Mouse (Mus musculus) right cerebral cortex, postnatal 36 days (tissue): ENCODE measurements at regions not wholly inside any gene's neighbourhood (a gene's known extent, or its start where the extent isn't known, plus 50 kb on each side); places are given as distances from the start of the nearest gene placed in this dataset.

Experiments used
- DNase-seq, 2 experiments: peaks; one replicate each; pipeline ENCODE4 v3.0.0; 2022; ENCODE audit warnings: low spot score in 2 of 2, mixed read lengths in 1 of 2

- no peak for DNase-seq
Observed at GRCm38 (mm10) chr4:58728641-58729040, 58.9 kb downstream of the Olfr267 start.

GRCm38 (mm10) chr4:58726424-58726823, 61.1 kb downstream of the Olfr267 start:
- DNase-seq, result no peak

GRCm38 (mm10) chr4:58722772-58723171, 64.7 kb downstream of the Olfr267 start:
- no peak for DNase-seq

- DNase-seq, result no peak
Observed at GRCm38 (mm10) chr4:58720682-58721081, 66.8 kb downstream of the Olfr267 start.

GRCm38 (mm10) chr4:58716426-58716825, 71.1 kb downstream of the Olfr267 start:
- DNase-seq, result no peak

DNA sequence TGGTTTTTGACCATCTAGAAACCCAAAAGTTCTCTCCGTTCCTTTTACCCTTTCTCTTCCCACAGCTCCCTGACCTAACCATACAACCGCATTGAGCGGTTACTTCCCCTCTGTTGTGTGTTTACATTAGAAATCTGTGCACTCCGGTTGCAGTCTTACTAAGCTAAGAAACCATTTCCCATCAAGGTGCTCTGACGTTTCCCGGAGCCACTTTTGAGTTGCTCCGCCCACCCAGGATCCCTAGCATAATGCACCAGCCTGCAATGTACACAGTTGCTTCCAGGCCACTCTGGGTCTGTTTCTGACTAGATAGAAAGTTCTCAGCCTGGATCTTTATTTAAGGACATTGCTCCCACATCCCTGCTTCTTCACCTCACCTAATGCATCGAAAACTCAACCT, 71.7 kb downstream of the Olfr267 start:
- DNase-seq, result no peak

GRCm38 (mm10) chr4:58714221-58714620, 73.3 kb downstream of the Olfr267 start:
- DNase-seq, result no peak

DNA sequence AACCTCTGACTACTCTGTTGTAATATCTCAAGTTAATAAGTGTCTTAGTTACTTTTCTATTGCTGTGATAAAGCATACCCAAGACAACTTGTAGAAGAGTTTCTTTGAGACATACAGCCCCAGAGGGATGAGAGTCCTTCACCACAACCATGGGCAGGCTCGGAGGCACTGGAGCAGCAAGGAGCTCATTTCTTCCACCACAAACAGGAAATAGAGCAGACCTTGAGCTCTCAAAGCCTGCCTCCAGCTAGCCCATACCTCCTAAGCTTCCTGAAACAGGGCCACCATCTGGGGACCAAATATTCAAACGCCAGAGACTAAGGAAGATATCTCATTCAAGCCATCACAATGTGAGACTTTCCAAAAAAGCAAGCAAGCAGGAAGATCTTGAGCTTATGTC, 74.6 kb downstream of the Olfr267 start:
- DNase-seq, result no peak

- no peak for DNase-seq
Observed at GRCm38 (mm10) chr4:58712166-58712565, 75.3 kb downstream of the Olfr267 start.

DNA sequence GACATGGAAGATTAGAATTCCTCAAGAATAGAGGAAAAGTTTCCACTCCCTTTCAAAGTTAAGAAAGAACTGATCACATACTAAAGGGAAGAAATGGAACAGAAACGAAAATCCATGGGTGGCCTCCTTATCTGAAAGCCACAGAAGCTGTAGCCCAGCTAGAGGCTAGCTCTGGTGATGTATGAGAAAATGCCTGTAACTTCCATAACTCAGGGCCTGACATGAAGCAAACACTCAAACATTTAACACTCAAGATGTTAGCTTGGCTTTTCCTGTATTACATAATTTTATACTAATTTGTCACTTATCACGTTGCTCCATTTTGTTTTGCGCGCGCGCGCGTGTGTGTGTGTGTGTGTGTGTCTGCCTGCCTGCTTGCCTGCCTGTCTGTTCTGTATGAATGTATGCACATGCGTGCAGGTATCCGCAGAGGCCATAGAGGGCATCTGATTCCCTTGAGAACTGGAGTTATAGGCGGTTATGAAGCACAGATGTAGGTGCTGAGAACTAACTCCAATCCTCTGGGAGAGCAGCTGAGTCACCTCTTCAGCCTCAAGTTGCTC, 88.2 kb downstream of the Olfr267 start:
- no peak for DNase-seq

GRCm38 (mm10) chr4:58698828-58699227, 88.7 kb downstream of the Olfr267 start:
- no peak for DNase-seq

- no peak for DNase-seq
Observed at GRCm38 (mm10) chr4:58696684-58697083, 90.8 kb downstream of the Olfr267 start.

DNA sequence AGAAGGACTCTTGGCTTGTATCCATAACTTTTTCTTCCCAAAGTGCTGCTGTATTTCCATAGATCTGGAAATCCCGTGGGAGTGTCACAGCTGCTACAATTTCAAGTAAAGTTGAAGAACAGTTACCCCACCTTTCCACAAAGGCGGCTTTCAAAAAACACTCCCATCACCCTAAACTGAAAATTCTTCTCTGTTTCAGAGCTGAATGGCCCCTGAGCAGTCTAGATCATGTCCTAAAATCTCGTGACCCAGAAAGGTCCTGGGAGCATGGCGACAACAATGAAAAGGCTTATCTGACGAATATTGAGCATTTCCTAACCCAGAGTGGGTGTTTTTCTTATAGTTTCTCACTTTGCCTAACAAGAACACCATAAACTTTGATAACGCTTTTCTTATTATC, 92.2 kb downstream of the Olfr267 start:
- DNase-seq, result no peak

DNA sequence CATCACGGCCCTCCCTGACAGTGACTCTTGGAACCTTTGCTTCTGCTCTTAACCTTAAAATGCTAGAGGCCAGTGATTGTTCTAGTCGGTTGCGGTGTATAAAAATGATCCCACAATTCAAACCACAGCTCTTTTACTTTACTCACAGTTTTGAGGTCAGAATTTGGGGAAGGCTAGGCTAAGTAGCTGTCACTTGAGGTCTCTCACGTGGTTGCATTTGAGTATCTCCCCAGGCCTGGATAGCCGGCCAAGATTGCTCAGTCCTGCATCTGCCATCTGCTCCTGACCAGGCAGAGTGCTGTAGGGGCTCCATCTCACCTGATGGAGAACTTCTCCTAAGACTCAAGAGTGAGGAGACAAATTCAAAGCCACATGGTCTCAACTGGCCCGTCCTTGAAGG, 94.5 kb downstream of the Olfr267 start:
- DNase-seq, result no peak

DNA sequence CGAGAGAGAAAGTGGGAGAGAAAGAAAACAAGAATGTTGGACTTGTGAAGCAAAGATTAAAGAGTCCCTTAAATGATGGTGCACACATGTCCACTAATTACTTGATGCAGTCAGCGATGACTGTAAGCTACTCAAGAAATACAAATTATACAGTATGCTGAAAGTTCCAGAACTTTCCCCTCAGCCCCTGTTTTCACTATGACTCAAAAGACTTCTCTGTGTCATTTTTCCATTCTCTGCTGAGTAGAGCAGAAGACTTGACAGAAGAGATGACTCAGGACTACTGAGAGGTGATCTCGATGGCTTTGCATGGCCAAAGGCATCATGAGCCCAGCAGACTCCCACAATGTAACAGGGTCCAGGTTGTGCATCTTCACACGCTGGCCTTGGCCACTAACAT, 105.6 kb downstream of the Olfr267 start:
- no peak for DNase-seq

GRCm38 (mm10) chr4:58677701-58678385, 109.7 kb downstream of the Olfr267 start:
- DNase-seq, result no peak

GRCm38 (mm10) chr4:58671406-58672035, 116.0 kb downstream of the Olfr267 start:
- no peak for DNase-seq

- no peak for DNase-seq
Observed at GRCm38 (mm10) chr4:58670906-58671250, 116.6 kb downstream of the Olfr267 start.

- DNase-seq, result no peak
Observed at GRCm38 (mm10) chr4:58670107-58670905, 116.6 kb upstream of the Lpar1 start.

- DNase-seq, result no peak
Observed at GRCm38 (mm10) chr4:58668368-58669153, 114.9 kb upstream of the Lpar1 start.

DNA sequence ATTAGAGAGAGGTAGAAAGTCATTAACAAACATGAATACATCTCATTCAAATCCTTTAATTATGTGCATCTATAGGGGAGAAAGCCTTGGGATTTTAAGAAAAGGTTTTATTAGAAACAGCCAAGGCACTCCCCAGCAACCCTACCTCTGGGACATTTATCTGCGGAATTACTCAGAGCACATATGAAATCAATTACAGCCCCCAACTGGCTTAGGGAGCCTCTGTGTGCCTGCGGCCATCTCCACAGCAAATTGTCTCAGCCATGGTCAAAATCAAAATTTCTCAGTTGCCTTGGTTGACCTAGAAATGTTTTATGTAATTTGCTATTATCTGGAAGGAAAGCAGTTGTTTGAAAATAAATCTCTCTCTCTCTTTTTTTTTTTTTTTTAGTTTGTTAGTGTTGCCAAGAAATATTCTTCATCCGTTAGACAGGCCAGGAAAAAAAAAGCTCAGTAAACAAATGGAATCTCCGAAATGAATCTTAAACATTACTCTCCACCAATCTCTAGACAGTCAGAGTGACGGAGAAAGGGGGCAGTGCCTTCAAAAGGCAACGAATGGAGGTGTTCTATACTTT, 110.0 kb upstream of the Lpar1 start:
- no peak for DNase-seq
